Mouse (Mus musculus) neural tube, postnatal 0 days (tissue): ENCODE results near the gene Zdhhc8. TPM values are rescaled to one million over a fixed set of nuclear protein-coding genes. Genes with fewer than 3 reads are reported as not detected.

Experiments used
- microRNA counts: library from miRNA; unstranded; fragments of <30 nt; microRNA quantifications from one replicate; lab custom pipeline; 2015
- microRNA-seq: library from miRNA; unstranded; fragments of <30 nt; microRNA quantifications from one replicate; pipeline ENCODE4, GENCODE M21; 2016
- polyA plus RNA-seq: library from polyadenylated mRNA; unstranded; fragments of >200 nt; fragmentation: Nextera tagmentation; extraction: Ambion mirVana; gene quantifications from 2 replicates; pipeline ENCODE4 v1.2.1, GENCODE M21; 2015

Zdhhc8 gene
- polyA plus RNA-seq, result 16.5 and 18.8 TPM in 2 replicates

GRCm38 (mm10) chr16:18234671-18235388, at the start of gene Zdhhc8:
TSS of gene Zdhhc8 (minus strand) at chr16:18235136.

GRCm38 (mm10) chr16:18258221-18258620, 23.3 kb upstream of the Zdhhc8 start, which contains the start of gene Gm49776:
TSS of gene Gm49776 (minus strand) at chr16:18258321.

GRCm38 (mm10) chr16:18248433-18249363, 13.8 kb upstream of the Zdhhc8 start, which contains the start of the genes Trmt2a and Ranbp1:
TSS of gene Trmt2a (plus strand) at chr16:18248679.
TSS of gene Ranbp1 (minus strand) at chr16:18248732.

GRCm38 (mm10) chr16:18217579-18217978, 17.4 kb downstream of the Zdhhc8 start, which contains the start of gene Ccdc188:
TSS of gene Ccdc188 (plus strand) at chr16:18217879.

MicroRNA genes within 50 kb of the gene (microRNA counts, 519-probe panel; counts per million panel counts)
- 40.5 counts per million for microRNA mmu-miR-1306 (lab: Ali Mortazavi, UCI)

Small RNAs within 50 kb of the gene (microRNA-seq; reads per million reads assigned to microRNA genes)
- gene Gm24572 (not detected), gene Mir1306 (64.7 reads per million, percentile 37 among the genes with 10 or more reads in this experiment)

Other genes with a start within 250 kb of the Zdhhc8 start
- 174 and 187 TPM in 2 replicates for gene Dgcr6, start 182.3 kb downstream of the Zdhhc8 start, polyA plus RNA-seq
- 9.1 and 10.6 TPM in 2 replicates for gene Prodh, start 144.9 kb downstream of the Zdhhc8 start, polyA plus RNA-seq
- gene Rtn4r, start 107.5 kb downstream of the Zdhhc8 start, polyA plus RNA-seq, result 34.3 and 37.1 TPM in 2 replicates
- gene Ccdc188, start 17.3 kb downstream of the Zdhhc8 start, polyA plus RNA-seq, result not detected in 2 replicates
- 66.8 and 70.8 TPM in 2 replicates for gene Trmt2a, start 13.5 kb upstream of the Zdhhc8 start, polyA plus RNA-seq
- gene Ranbp1, start 13.6 kb upstream of the Zdhhc8 start, polyA plus RNA-seq, result 359 and 380 TPM in 2 replicates
- not detected in 2 replicates for gene Gm49776, start 23.2 kb upstream of the Zdhhc8 start, polyA plus RNA-seq
- gene Dgcr8, start 54.1 kb upstream of the Zdhhc8 start, polyA plus RNA-seq, result 14.6 and 20.6 TPM in 2 replicates
- gene Tango2, start 113.0 kb upstream of the Zdhhc8 start, polyA plus RNA-seq, result 119 and 144 TPM in 2 replicates
- 52.7 and 66.9 TPM in 2 replicates for gene Arvcf, start 113.0 kb upstream of the Zdhhc8 start, polyA plus RNA-seq
- gene Txnrd2, start 191.2 kb upstream of the Zdhhc8 start, polyA plus RNA-seq, result 36.3 and 36.8 TPM in 2 replicates
- 116 and 122 TPM in 2 replicates for gene Comt, start 191.7 kb upstream of the Zdhhc8 start, polyA plus RNA-seq